ENCODE assay signal across 1 mouse cellular context in the genomic region with DNA sequence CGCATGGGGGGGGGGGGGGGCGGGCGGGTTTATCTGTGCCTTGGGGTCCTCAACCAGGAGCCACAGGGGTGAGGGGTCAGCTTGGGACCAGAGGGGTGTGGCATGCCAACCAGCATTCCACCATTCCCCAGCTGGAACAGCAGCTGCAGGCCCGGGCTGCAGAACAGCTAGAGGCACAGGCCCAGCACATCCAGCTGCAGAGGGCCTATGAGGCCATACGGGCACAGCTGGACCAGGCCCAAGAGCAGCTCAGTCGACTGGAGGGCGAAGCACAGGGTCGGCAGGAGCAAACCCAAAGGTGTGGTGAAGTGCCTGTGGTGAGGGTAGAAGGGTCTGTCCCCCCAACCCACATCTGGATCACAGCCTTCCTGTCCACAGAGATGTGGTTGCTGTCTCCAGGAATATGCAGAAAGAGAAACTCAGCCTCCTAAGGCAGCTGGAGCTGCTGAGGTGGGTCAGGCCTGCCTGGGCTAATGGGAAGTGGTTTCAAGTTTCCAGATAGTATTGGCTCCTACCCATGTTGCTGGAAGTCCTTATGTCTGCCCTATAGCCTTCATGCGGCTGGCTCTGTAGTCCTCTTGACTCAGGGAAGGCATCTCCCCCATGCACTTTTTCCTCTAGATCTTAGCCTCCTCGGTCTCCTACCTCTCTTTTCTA.
TF ChIP-seq lines count a peak whose summit lies in the region.

No protein-coding gene starts in this region.

TF ChIP-seq in MEL, 35 proteins besides CTCF, POLR2A, EP300 and RAD21 (continued from another document):
- TF ChIP-seq HCFC1 (IDR thresholded peaks at IDR 0.05; ENCODE audit: low read depth, low read length) (no peak), ZNF384 (IDR thresholded peaks at IDR 0.05; ENCODE audit: low read depth, low read length) (no peak), MXI1 (IDR thresholded peaks at IDR 0.05; ENCODE audit: low read depth, low read length) (no peak), ZKSCAN1 (IDR thresholded peaks at IDR 0.05; ENCODE audit: low read depth, low read length) (no peak), KAT2A (conservative IDR thresholded peaks at IDR 0.05; ENCODE audit: low read depth, low read length) (no peak), USF1 (IDR thresholded peaks at IDR 0.05; ENCODE audit: low read depth, low read length) (no peak), ETS1 (IDR thresholded peaks at IDR 0.05; ENCODE audit: low read depth, low read length) (no peak), POLR2AphosphoS2 (IDR thresholded peaks at IDR 0.05; ENCODE audit: low read length) (no peak), GATA1 (IDR thresholded peaks at IDR 0.05; ENCODE audit: low read depth, low read length) (no peak), TCF12 (IDR thresholded peaks at IDR 0.05; ENCODE audit: low read depth, low read length) (no peak)
